Mouse (Mus musculus): ENCODE data around the gene Gm12169.
"Not testable (repeated sequence)": the region's sequence is repeated elsewhere in the genome, so short reads cannot be mapped to it uniquely, and the experiment has no call there.

Gm12169 gene

GRCm38 (mm10) chr11:46523912-46524311, at the start of gene Gm12169:
Gm12169 (plus strand) TSS chr11:46524212.
- no peak for DNase-seq (ENCODE audit: low spot score)

GRCm38 (mm10) chr11:46474220-46474619, 49.8 kb upstream of the Gm12169 start:
- DNase-seq (ENCODE audit: low spot score) = no peak

GRCm38 (mm10) chr11:46479311-46479710, 44.7 kb upstream of the Gm12169 start:
- DNase-seq (ENCODE audit: low spot score) = no peak

- DNase-seq (ENCODE audit: low spot score) = no peak
Observed at GRCm38 (mm10) chr11:46480517-46480916, 43.5 kb upstream of the Gm12169 start.

GRCm38 (mm10) chr11:46488231-46488630, 35.8 kb upstream of the Gm12169 start:
- DNase-seq (ENCODE audit: low spot score) = no peak

GRCm38 (mm10) chr11:46488650-46489049, 35.4 kb upstream of the Gm12169 start:
- no peak for DNase-seq (ENCODE audit: low spot score)

- no peak for DNase-seq (ENCODE audit: low spot score)
Observed at GRCm38 (mm10) chr11:46507146-46507545, 16.9 kb upstream of the Gm12169 start.

GRCm38 (mm10) chr11:46509900-46510299, 14.1 kb upstream of the Gm12169 start:
- DNase-seq (ENCODE audit: low spot score) = no peak

GRCm38 (mm10) chr11:46521341-46521740, 2.7 kb upstream of the Gm12169 start:
- DNase-seq (ENCODE audit: low spot score) = not testable (repeated sequence)

- no peak for DNase-seq (ENCODE audit: low spot score)
Observed at GRCm38 (mm10) chr11:46522719-46523118, 1.3 kb upstream of the Gm12169 start.

- no peak for DNase-seq (ENCODE audit: low spot score)
Observed at GRCm38 (mm10) chr11:46530149-46530548, 6.1 kb downstream of the Gm12169 start.

- DNase-seq (ENCODE audit: low spot score) = no peak
Observed at GRCm38 (mm10) chr11:46536978-46537377, 13.0 kb downstream of the Gm12169 start.

- no peak for DNase-seq (ENCODE audit: low spot score)
Observed at GRCm38 (mm10) chr11:46543530-46543929, 19.5 kb downstream of the Gm12169 start.

GRCm38 (mm10) chr11:46549721-46550120, 25.7 kb downstream of the Gm12169 start:
- DNase-seq (ENCODE audit: low spot score) = no peak

GRCm38 (mm10) chr11:46552741-46553140, 28.7 kb downstream of the Gm12169 start:
- DNase-seq (ENCODE audit: low spot score) = no peak

- no peak for DNase-seq (ENCODE audit: low spot score)
Observed at GRCm38 (mm10) chr11:46561096-46561495, 37.1 kb downstream of the Gm12169 start.

- DNase-seq (ENCODE audit: low spot score) = no peak
Observed at GRCm38 (mm10) chr11:46564671-46565070, 40.7 kb downstream of the Gm12169 start.

- no peak for DNase-seq (ENCODE audit: low spot score)
Observed at GRCm38 (mm10) chr11:46565967-46566366, 42.0 kb downstream of the Gm12169 start.

- DNase-seq (ENCODE audit: low spot score) = no peak
Observed at GRCm38 (mm10) chr11:46569107-46569506, 45.1 kb downstream of the Gm12169 start.

- no peak for DNase-seq (ENCODE audit: low spot score)
Observed at GRCm38 (mm10) chr11:46571327-46571726, 47.3 kb downstream of the Gm12169 start, which contains the start of gene BC053393. BC053393 (plus strand) TSS chr11:46571536.

- no peak for DNase-seq (ENCODE audit: low spot score)
Observed at GRCm38 (mm10) chr11:46578771-46579281, 54.8 kb downstream of the Gm12169 start.

- DNase-seq (ENCODE audit: low spot score) = no peak
Observed at GRCm38 (mm10) chr11:46580428-46580827, 56.4 kb downstream of the Gm12169 start.

- DNase-seq (ENCODE audit: low spot score) = no peak
Observed at GRCm38 (mm10) chr11:46582741-46583140, 58.7 kb downstream of the Gm12169 start.

Measured in ovary, postnatal 10 days (tissue).